Mouse (Mus musculus): ENCODE measurements around the gene Ubr2. TPM values are rescaled to one million over a fixed set of nuclear protein-coding genes. Genes with fewer than 3 reads are reported as not detected.

Gene Ubr2
- total and polyA plus RNA-seq, 2 experiments from 2014 or later = 7.8 to 23.1 TPM

- ATAC-seq = no peak
- no peak overlapping the region for H3K27ac ChIP-seq (ENCODE audit: low read depth, low read length)
- DNase-seq = no peak
- no peaks in the 10 kb centered on the region for H3K27me3 ChIP-seq (ENCODE audit: insufficient read depth, low read length)
- no peak for TF ChIP-seq CTCF (IDR thresholded peaks at IDR 0.05; ENCODE audit: low read depth)
- WGBS = 93% methylated on average over 5 of the region's 5 CpGs
- H3K4me2 ChIP-seq (ENCODE audit: low read depth) = no peak overlapping the region
- no peak overlapping the region for H3K4me3 ChIP-seq (ENCODE audit: low read depth, low read length)
- H3K9me3 ChIP-seq (ENCODE audit: low read length) = no peaks in the 10 kb centered on the region
- H3K9ac ChIP-seq = no peak overlapping the region
- no peaks in the 10 kb centered on the region for H3K4me1 ChIP-seq (ENCODE audit: insufficient read depth)
- H3K36me3 ChIP-seq (ENCODE audit: insufficient read depth) = peaks cover 87% of the 10 kb centered on the region
Observed at GRCm38 (mm10) chr17:46932961-46933360, 77.4 kb downstream of the Ubr2 start.

GRCm38 (mm10) chr17:46929897-46930296 lies 80.5 kb downstream of the Ubr2 start:
- no peak overlapping the region for H3K4me2 ChIP-seq (ENCODE audit: low read depth)
- WGBS = 91% methylated on average over 7 of the region's 7 CpGs
- H3K36me3 ChIP-seq (ENCODE audit: insufficient read depth) = peaks cover 60% of the 10 kb centered on the region
- no peaks in the 10 kb centered on the region for H3K4me1 ChIP-seq (ENCODE audit: insufficient read depth)
- H3K4me3 ChIP-seq (ENCODE audit: low read depth, low read length) = no peak overlapping the region
- H3K27ac ChIP-seq (ENCODE audit: low read depth, low read length) = no peak overlapping the region
- no peak overlapping the region for H3K9ac ChIP-seq
- H3K27me3 ChIP-seq (ENCODE audit: insufficient read depth, low read length) = no peaks in the 10 kb centered on the region
- H3K9me3 ChIP-seq (ENCODE audit: low read length) = no peaks in the 10 kb centered on the region
- no peak for ATAC-seq
- no peak for TF ChIP-seq CTCF (IDR thresholded peaks at IDR 0.05; ENCODE audit: low read depth)
- no peak for DNase-seq

- WGBS = 89% methylated on average over 12 of the region's 12 CpGs
- Histone ChIP-seq H3K27me3 (ENCODE audit: insufficient read depth, low read length) (no peaks in the 10 kb centered on the region), H3K4me1 (ENCODE audit: insufficient read depth) (no peaks in the 10 kb centered on the region), H3K9ac (no peak overlapping the region), H3K9me3 (ENCODE audit: low read length) (no peaks in the 10 kb centered on the region), H3K4me3 (ENCODE audit: low read depth, low read length) (no peak overlapping the region), H3K27ac (ENCODE audit: low read depth, low read length) (no peak overlapping the region), H3K36me3 (ENCODE audit: insufficient read depth) (peaks cover 55% of the 10 kb centered on the region), H3K4me2 (ENCODE audit: low read depth) (no peak overlapping the region)
- ATAC-seq (no peak), DNase-seq (no peak)
- no peak for TF ChIP-seq CTCF (IDR thresholded peaks at IDR 0.05; ENCODE audit: low read depth)
Observed at GRCm38 (mm10) chr17:46929277-46929676, 81.1 kb downstream of the Ubr2 start.

- ATAC-seq = no peak
- Histone ChIP-seq H3K27me3 (ENCODE audit: insufficient read depth, low read length) (no peaks in the 10 kb centered on the region), H3K27ac (ENCODE audit: low read depth, low read length) (no peak overlapping the region), H3K4me1 (ENCODE audit: insufficient read depth) (no peaks in the 10 kb centered on the region), H3K4me2 (ENCODE audit: low read depth) (no peak overlapping the region), H3K4me3 (ENCODE audit: low read depth, low read length) (no peak overlapping the region), H3K9ac (no peak overlapping the region), H3K36me3 (ENCODE audit: insufficient read depth) (peaks cover 40% of the 10 kb centered on the region), H3K9me3 (ENCODE audit: low read length) (no peaks in the 10 kb centered on the region)
- 95% methylated on average over 5 of the region's 5 CpGs for WGBS
- no peak for DNase-seq
- TF ChIP-seq CTCF (IDR thresholded peaks at IDR 0.05; ENCODE audit: low read depth) = no peak
Observed at GRCm38 (mm10) chr17:46927781-46928180, 82.6 kb downstream of the Ubr2 start.

GRCm38 (mm10) chr17:46926941-46927340 lies 83.4 kb downstream of the Ubr2 start:
- Histone ChIP-seq H3K36me3 (ENCODE audit: insufficient read depth) (peaks cover 32% of the 10 kb centered on the region), H3K4me3 (ENCODE audit: low read depth, low read length) (no peak overlapping the region), H3K9ac (no peak overlapping the region), H3K27ac (ENCODE audit: low read depth, low read length) (no peak overlapping the region), H3K4me2 (ENCODE audit: low read depth) (no peak overlapping the region), H3K9me3 (ENCODE audit: low read length) (no peaks in the 10 kb centered on the region), H3K4me1 (ENCODE audit: insufficient read depth) (no peaks in the 10 kb centered on the region), H3K27me3 (ENCODE audit: insufficient read depth, low read length) (no peaks in the 10 kb centered on the region)
- no peak for TF ChIP-seq CTCF (IDR thresholded peaks at IDR 0.05; ENCODE audit: low read depth)
- ATAC-seq (no peak), DNase-seq (no peak)
- WGBS = 72% methylated on average over 3 of the region's 3 CpGs

GRCm38 (mm10) chr17:46926192-46926591 lies 84.2 kb downstream of the Ubr2 start:
- Histone ChIP-seq H3K27me3 (ENCODE audit: insufficient read depth, low read length) (no peaks in the 10 kb centered on the region), H3K9me3 (ENCODE audit: low read length) (no peaks in the 10 kb centered on the region), H3K4me3 (ENCODE audit: low read depth, low read length) (no peak overlapping the region), H3K4me1 (ENCODE audit: insufficient read depth) (no peaks in the 10 kb centered on the region), H3K36me3 (ENCODE audit: insufficient read depth) (peaks cover 24% of the 10 kb centered on the region), H3K4me2 (ENCODE audit: low read depth) (no peak overlapping the region), H3K27ac (ENCODE audit: low read depth, low read length) (no peak overlapping the region), H3K9ac (no peak overlapping the region)
- DNase-seq (no peak), ATAC-seq (no peak)
- WGBS = 42% methylated on average over 6 of the region's 6 CpGs
- no peak for TF ChIP-seq CTCF (IDR thresholded peaks at IDR 0.05; ENCODE audit: low read depth)

GRCm38 (mm10) chr17:46920855-46921254 lies 89.5 kb downstream of the Ubr2 start:
- Histone ChIP-seq H3K4me1 (ENCODE audit: insufficient read depth) (no peaks in the 10 kb centered on the region), H3K36me3 (ENCODE audit: insufficient read depth) (no peaks in the 10 kb centered on the region), H3K4me2 (ENCODE audit: low read depth) (no peak overlapping the region), H3K9ac (no peak overlapping the region), H3K9me3 (ENCODE audit: low read length) (no peaks in the 10 kb centered on the region), H3K27me3 (ENCODE audit: insufficient read depth, low read length) (no peaks in the 10 kb centered on the region), H3K27ac (ENCODE audit: low read depth, low read length) (no peak overlapping the region), H3K4me3 (ENCODE audit: low read depth, low read length) (no peak overlapping the region)
- TF ChIP-seq CTCF (IDR thresholded peaks at IDR 0.05; ENCODE audit: low read depth) = no peak
- DNase-seq (no peak), ATAC-seq (no peak)
- 56% methylated on average over 6 of the region's 6 CpGs for WGBS

GRCm38 (mm10) chr17:46918951-46919350 lies 91.4 kb downstream of the Ubr2 start:
- Histone ChIP-seq H3K36me3 (ENCODE audit: insufficient read depth) (no peaks in the 10 kb centered on the region), H3K27me3 (ENCODE audit: insufficient read depth, low read length) (no peaks in the 10 kb centered on the region), H3K27ac (ENCODE audit: low read depth, low read length) (no peak overlapping the region), H3K9me3 (ENCODE audit: low read length) (no peaks in the 10 kb centered on the region), H3K4me2 (ENCODE audit: low read depth) (no peak overlapping the region), H3K4me1 (ENCODE audit: insufficient read depth) (no peaks in the 10 kb centered on the region), H3K9ac (no peak overlapping the region), H3K4me3 (ENCODE audit: low read depth, low read length) (no peak overlapping the region)
- no peak for TF ChIP-seq CTCF (IDR thresholded peaks at IDR 0.05; ENCODE audit: low read depth)
- WGBS = 32% methylated on average over 4 of the region's 4 CpGs
- DNase-seq (no peak), ATAC-seq (no peak)
